Mouse (Mus musculus) limb, embryonic 15.5 days (tissue): ENCODE data around the gene Magi2. TPM values are rescaled to one million over a fixed set of nuclear protein-coding genes. Genes with fewer than 3 reads are reported as not detected.

Experiments used
- ATAC-seq: fragments of 200-750 bp; cut with Nextera tagmentation; 2 replicates; pipeline ENCODE4 v1.8.0; 2017; ENCODE audit warnings: low read depth, moderate TSS enrichment; ENCODE audit not compliant: insufficient number of reproducible peaks, low FRiP score, low TSS enrichment
- H3K27ac ChIP-seq: fragments of 300-500 bp; sonication (generic); 2 replicates; pipeline ENCODE4 v1.5.1; 2015; ENCODE audit warnings: moderate library complexity, mild to moderate bottlenecking, inconsistent platforms
- H3K27me3 ChIP-seq: fragments of 300-500 bp; sonication (generic); 2 replicates; pipeline ENCODE4 v1.6.1; 2015; ENCODE audit warnings: inconsistent platforms
- H3K36me3 ChIP-seq: fragments of 300-500 bp; sonication (generic); 2 replicates; pipeline ENCODE4 v1.6.1; 2015; ENCODE audit warnings: inconsistent platforms
- H3K4me1 ChIP-seq: fragments of 300-500 bp; sonication (generic); 2 replicates; pipeline ENCODE4 v1.6.1; 2015; ENCODE audit warnings: inconsistent platforms
- H3K4me2 ChIP-seq: fragments of 300-500 bp; sonication (generic); 2 replicates; pipeline ENCODE4 v1.6.1; 2015; ENCODE audit warnings: mild to moderate bottlenecking, inconsistent platforms
- H3K4me3 ChIP-seq: fragments of 300-500 bp; sonication (generic); 2 replicates; pipeline ENCODE4 v1.5.1; 2015; ENCODE audit warnings: mild to moderate bottlenecking, inconsistent platforms
- H3K9ac ChIP-seq: fragments of 300-500 bp; sonication (generic); 2 replicates; pipeline ENCODE4 v1.6.1; 2015; ENCODE audit warnings: inconsistent platforms
- H3K9me3 ChIP-seq: fragments of 300-500 bp; sonication (generic); 2 replicates; pipeline ENCODE4 v1.6.1; 2016; ENCODE audit warnings: inconsistent platforms
- WGBS: fragments of 180-500 bp; shearing (Covaris S2); methylation state at CpG from one replicate; pipeline ENCODE4 v1.1.7; 2015; 5-methylcytosine and 5-hydroxymethylcytosine counted together
- polyA plus RNA-seq: library from polyadenylated mRNA; unstranded; fragments of >200 nt; fragmentation: Nextera tagmentation; extraction: Ambion mirVana; gene quantifications from 2 replicates; pipeline ENCODE4 v1.2.1, GENCODE M21; 2015

Gene Magi2
- polyA plus RNA-seq, 1 experiment from 2014 or later, result 5.3 TPM

DNA sequence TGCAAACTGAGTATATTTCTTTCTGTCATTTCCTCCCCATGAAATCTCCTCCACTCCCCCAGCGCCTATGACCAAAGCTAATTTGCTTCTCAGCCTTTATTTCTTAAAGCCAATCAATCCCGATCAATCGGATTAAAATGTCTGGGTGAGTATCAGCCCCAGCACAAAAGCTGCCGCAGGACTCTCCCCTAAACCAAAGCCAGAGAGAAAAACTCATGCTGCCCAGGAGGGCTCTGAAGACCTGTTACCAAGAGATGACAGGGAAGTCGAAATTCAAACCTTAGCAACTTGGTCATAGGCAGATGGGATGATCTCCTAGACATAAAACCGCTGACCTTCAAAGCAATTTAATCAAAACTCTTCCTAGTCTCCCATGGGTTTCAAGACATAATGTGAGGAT, 754.7 kb downstream of the Magi2 start:
- Histone ChIP-seq H3K4me1 (no peaks in the 10 kb centered on the region), H3K27ac (no peak overlapping the region), H3K9me3 (no peaks in the 10 kb centered on the region), H3K4me2 (no peak overlapping the region), H3K9ac (no peak overlapping the region), H3K4me3 (no peak overlapping the region), H3K36me3 (no peaks in the 10 kb centered on the region), H3K27me3 (no peaks in the 10 kb centered on the region)
- no peak for ATAC-seq
- 82% methylated on average over 6 of the region's 6 CpGs for WGBS

DNA sequence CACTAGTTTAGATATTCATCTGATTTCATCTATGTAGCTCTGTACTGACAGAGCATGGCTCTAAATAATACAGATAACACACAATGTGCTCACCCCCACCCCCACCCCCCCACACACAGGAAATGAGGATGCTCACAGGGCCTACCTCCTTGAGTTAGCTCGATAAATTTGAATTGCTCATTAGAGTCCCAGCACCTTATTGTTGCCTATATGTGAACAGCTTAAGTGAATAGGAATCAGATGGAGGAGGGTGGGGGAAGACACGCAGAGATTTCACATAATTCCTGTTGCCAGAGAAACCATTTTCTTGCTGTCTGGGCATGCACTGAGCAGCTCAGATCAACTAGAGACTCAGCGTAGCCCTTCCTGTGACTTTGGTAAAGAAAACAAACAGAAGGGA, 755.2 kb downstream of the Magi2 start:
- H3K4me2 ChIP-seq, result no peak overlapping the region
- no peak for ATAC-seq
- no peaks in the 10 kb centered on the region for H3K9me3 ChIP-seq
- H3K27ac ChIP-seq, result no peak overlapping the region
- WGBS, result 37% methylated on average over 3 of the region's 3 CpGs
- no peaks in the 10 kb centered on the region for H3K36me3 ChIP-seq
- no peaks in the 10 kb centered on the region for H3K27me3 ChIP-seq
- no peak overlapping the region for H3K9ac ChIP-seq
- H3K4me1 ChIP-seq, result no peaks in the 10 kb centered on the region
- H3K4me3 ChIP-seq, result no peak overlapping the region

DNA sequence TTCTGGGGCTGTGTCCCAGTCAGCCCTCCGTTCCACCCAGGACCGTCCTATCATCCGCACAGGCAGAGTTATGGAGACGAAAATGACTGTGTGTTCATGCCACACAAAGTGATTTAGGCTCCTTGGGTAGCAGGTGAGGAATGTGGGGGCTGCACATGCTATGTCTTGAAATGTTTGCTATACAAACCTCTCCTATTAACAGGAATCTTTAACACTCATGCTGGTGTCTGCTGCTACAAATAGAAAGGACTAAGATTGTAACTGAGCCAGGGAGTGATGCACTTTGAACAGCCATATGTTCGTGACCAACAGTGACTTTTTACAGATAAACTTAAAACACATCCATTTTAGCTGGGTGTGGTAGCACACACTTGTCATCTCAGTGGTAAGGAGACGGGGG, 772.6 kb downstream of the Magi2 start:
- Histone ChIP-seq H3K4me2 (no peak overlapping the region), H3K4me3 (no peak overlapping the region), H3K27me3 (no peaks in the 10 kb centered on the region), H3K9me3 (no peaks in the 10 kb centered on the region), H3K27ac (no peak overlapping the region), H3K4me1 (no peaks in the 10 kb centered on the region), H3K36me3 (no peaks in the 10 kb centered on the region), H3K9ac (no peak overlapping the region)
- 64% methylated on average over 6 of the region's 6 CpGs for WGBS
- ATAC-seq, result no peak

DNA sequence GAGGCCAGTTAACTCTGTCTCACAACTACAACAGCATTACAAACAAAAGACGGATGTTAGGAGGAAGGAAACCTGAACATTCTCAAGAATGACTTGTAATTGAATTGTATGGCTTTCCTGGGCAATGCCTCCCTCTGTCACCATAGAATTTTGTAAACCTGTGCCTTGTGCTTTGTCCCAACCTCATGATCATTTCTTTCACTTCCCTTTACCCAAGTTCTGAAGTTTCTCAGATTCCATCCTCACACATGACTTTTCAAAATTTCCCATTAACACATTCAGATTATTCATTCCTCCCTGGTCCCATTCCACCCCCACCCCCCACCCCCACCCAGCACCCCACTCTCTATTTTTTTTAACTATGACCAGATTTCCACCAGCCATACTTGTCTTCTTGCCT, 773.1 kb downstream of the Magi2 start:
- H3K27me3 ChIP-seq, result no peaks in the 10 kb centered on the region
- no peaks in the 10 kb centered on the region for H3K4me1 ChIP-seq
- no peak overlapping the region for H3K27ac ChIP-seq
- no peak overlapping the region for H3K9ac ChIP-seq
- no peak overlapping the region for H3K4me2 ChIP-seq
- 80% methylated on average over 1 of the region's 1 CpGs for WGBS
- no peak overlapping the region for H3K4me3 ChIP-seq
- no peak for ATAC-seq
- H3K9me3 ChIP-seq, result no peaks in the 10 kb centered on the region
- H3K36me3 ChIP-seq, result no peaks in the 10 kb centered on the region

DNA sequence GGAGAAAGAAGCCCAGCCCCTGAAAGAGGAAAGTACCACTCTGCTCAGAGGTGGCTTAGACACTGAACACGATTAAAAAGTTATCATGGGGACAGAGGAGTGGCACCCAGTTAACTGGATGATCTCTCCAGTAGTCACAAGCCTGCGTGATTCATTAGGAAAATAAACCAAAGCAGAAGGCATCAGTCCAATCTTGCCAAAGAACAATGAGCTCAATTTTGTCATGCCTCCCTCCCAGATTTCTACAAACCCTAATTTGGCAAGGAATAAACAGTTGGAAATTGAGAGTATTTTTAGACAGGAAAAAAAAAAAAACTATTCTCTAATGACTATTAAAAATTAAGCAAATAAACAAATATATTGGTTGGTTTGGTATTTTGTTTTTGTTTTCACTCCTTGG, 779.8 kb downstream of the Magi2 start:
- 86% methylated on average over 2 of the region's 2 CpGs for WGBS
- Histone ChIP-seq H3K9me3 (no peaks in the 10 kb centered on the region), H3K27ac (no peak overlapping the region), H3K9ac (no peak overlapping the region), H3K36me3 (no peaks in the 10 kb centered on the region), H3K4me1 (no peaks in the 10 kb centered on the region), H3K4me2 (no peak overlapping the region), H3K4me3 (no peak overlapping the region), H3K27me3 (no peaks in the 10 kb centered on the region)
- no peak for ATAC-seq

DNA sequence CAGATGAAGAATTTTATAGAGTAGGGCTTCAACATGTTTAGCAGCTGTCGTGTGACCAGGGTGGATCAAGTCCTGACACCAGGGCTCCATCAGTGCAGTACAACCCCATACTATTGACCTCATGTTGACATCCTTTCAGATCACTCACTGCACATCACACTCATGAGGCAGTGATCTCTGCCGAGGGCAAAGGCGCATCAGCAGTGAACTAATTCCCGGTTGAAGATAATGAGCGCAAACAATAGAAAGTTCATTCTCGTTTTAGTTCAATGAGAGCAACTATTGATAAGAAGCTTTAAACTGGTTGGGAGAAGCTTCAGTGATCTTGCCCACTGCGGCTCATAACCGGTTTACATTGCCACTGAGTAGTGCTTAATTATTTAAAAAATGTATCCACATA, 780.4 kb downstream of the Magi2 start:
- Histone ChIP-seq H3K36me3 (no peaks in the 10 kb centered on the region), H3K9ac (no peak overlapping the region), H3K27me3 (no peaks in the 10 kb centered on the region), H3K4me2 (no peak overlapping the region), H3K4me3 (no peak overlapping the region), H3K9me3 (no peaks in the 10 kb centered on the region), H3K4me1 (no peaks in the 10 kb centered on the region), H3K27ac (no peak overlapping the region)
- ATAC-seq, result no peak
- WGBS, result 90% methylated on average over 8 of the region's 8 CpGs

DNA sequence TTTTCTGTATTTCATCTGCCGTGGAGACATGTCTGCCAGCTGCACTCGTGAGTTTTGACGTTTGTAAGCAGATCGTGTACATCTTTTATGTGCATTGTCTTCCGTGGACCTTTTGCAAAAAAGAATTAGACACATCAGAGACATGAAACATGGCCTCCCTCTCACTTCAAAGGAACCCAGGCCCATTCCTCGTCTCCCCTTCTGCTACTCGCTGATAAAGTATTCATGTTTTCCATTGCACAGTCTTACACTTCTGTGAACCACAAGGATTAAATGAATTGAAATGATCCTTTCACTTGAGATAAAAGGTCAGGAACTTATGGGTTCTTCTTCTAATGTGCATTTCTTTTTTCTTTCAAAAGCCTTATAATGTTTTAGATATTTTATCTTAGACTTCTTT, 783.4 kb downstream of the Magi2 start:
- Histone ChIP-seq H3K4me1 (no peaks in the 10 kb centered on the region), H3K36me3 (no peaks in the 10 kb centered on the region), H3K9ac (no peak overlapping the region), H3K4me2 (no peak overlapping the region), H3K27me3 (no peaks in the 10 kb centered on the region), H3K9me3 (no peaks in the 10 kb centered on the region), H3K4me3 (no peak overlapping the region), H3K27ac (no peak overlapping the region)
- WGBS, result 69% methylated on average over 7 of the region's 7 CpGs
- ATAC-seq, result no peak

DNA sequence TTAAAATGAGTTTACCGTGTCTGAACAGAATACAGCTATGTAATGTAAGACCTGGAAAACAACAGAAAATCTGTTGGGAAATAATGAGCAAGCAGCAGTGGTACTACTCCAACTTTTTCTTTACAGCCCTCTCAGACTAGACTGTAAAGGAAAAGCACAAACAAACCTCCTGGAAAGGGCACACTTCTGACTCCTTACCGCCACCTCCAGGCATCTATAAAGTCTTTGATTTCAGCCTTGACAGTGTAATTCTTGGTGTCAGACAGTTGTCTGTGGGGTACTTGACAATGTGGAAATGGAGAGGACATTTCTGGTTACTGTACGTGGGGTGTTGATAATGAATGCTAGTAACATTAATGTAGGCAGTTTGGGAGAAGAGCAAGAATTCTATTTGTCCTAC, 791.2 kb downstream of the Magi2 start:
- Histone ChIP-seq H3K27me3 (no peaks in the 10 kb centered on the region), H3K4me2 (no peak overlapping the region), H3K9me3 (no peaks in the 10 kb centered on the region), H3K4me3 (no peak overlapping the region), H3K4me1 (no peaks in the 10 kb centered on the region), H3K36me3 (no peaks in the 10 kb centered on the region), H3K27ac (no peak overlapping the region), H3K9ac (no peak overlapping the region)
- no peak for ATAC-seq
- WGBS, result 62% methylated on average over 3 of the region's 3 CpGs

DNA sequence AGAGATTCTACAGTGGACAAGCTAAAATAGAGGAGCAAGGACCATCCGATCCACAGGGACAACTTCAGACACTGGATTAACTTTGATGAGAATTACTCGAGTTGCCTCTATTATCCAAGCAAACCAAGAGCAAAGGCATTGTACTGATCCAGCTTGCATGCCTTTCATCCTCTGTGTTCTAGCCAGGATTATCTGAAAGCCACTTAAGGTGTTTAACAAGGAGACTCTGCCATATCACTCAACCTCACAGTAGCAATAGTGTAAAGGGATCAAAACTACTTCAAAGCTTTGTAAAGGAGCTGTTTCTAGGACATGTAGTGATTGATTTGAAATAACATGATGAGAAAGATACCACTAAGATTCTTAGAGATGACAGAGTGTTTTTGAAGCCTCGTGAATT, 819.8 kb downstream of the Magi2 start:
- WGBS, result 69% methylated on average over 3 of the region's 3 CpGs
- Histone ChIP-seq H3K4me2 (no peak overlapping the region), H3K9me3 (no peaks in the 10 kb centered on the region), H3K4me1 (no peaks in the 10 kb centered on the region), H3K4me3 (no peak overlapping the region), H3K27me3 (no peaks in the 10 kb centered on the region), H3K27ac (no peak overlapping the region), H3K36me3 (no peaks in the 10 kb centered on the region), H3K9ac (no peak overlapping the region)
- ATAC-seq, result no peak

DNA sequence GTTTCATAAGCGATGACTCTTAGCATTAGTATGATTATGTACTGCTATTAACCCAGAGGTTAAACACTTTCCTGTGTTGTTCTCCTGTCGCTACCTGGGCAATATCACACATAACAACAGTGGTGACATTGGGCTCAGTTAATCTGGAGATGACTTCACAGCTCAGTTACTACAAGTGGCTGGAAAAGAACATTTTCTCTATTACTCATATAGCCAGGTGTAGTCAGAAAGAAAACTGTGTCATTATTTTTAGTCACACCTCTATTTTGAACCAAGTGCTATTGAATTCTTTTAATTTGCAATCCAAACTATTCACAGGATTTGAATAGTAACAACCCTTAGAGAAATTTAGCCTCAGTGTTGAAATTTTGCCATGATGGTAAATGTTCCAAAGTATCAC, 821.5 kb downstream of the Magi2 start:
- Histone ChIP-seq H3K4me2 (no peak overlapping the region), H3K4me1 (no peaks in the 10 kb centered on the region), H3K36me3 (no peaks in the 10 kb centered on the region), H3K9me3 (no peaks in the 10 kb centered on the region), H3K27me3 (no peaks in the 10 kb centered on the region), H3K4me3 (no peak overlapping the region), H3K9ac (no peak overlapping the region), H3K27ac (no peak overlapping the region)
- WGBS, result 89% methylated on average over 2 of the region's 2 CpGs
- no peak for ATAC-seq

DNA sequence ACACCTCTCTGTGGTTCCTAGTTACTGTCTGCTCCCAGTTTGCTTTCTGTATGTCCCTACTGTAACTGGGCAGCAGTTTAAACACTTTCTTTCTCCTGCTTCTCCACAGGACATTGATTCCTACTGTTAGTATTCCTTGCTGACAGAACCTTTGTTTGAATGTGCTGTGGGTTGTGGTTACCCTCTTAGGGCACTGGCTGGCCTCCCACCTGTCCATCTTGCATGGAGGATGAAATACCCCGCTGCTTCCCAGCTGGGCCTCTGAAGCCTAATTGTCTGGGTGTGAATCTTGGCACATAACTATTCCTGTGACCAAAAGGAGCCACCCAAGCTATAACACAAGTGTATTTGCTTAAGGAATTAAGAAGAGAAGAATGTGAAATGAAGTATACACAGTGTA, 823.4 kb downstream of the Magi2 start:
- no peaks in the 10 kb centered on the region for H3K36me3 ChIP-seq
- no peaks in the 10 kb centered on the region for H3K27me3 ChIP-seq
- WGBS, result 32% methylated on average over 1 of the region's 1 CpGs
- no peaks in the 10 kb centered on the region for H3K9me3 ChIP-seq
- H3K4me1 ChIP-seq, result no peaks in the 10 kb centered on the region
- H3K4me3 ChIP-seq, result no peak overlapping the region
- no peak for ATAC-seq
- H3K4me2 ChIP-seq, result no peak overlapping the region
- no peak overlapping the region for H3K27ac ChIP-seq
- no peak overlapping the region for H3K9ac ChIP-seq

DNA sequence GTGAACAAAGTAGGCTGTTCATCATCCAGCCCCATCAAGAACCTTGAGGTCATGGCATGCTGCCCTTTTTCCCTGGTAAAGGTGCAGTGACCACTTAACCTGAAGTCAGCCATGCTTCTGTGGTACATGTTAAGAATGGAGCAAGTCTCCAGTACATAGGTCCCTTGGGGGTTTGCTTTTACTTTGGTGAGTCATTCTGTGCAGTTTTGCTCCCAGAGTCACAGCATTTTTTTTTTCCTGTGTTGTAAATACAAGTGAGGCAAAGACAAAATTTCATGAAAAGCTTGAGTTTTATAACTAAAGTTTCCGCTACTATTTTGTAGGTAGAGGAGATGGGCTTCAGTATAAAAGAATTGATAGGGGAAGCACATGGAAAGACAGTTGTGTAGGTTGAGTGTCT, 828.2 kb downstream of the Magi2 start:
- H3K4me3 ChIP-seq, result no peak overlapping the region
- H3K4me2 ChIP-seq, result no peak overlapping the region
- H3K9me3 ChIP-seq, result no peaks in the 10 kb centered on the region
- no peak overlapping the region for H3K9ac ChIP-seq
- WGBS, result 87% methylated on average over 1 of the region's 1 CpGs
- H3K4me1 ChIP-seq, result no peaks in the 10 kb centered on the region
- H3K27ac ChIP-seq, result no peak overlapping the region
- H3K27me3 ChIP-seq, result no peaks in the 10 kb centered on the region
- ATAC-seq, result no peak
- no peaks in the 10 kb centered on the region for H3K36me3 ChIP-seq

DNA sequence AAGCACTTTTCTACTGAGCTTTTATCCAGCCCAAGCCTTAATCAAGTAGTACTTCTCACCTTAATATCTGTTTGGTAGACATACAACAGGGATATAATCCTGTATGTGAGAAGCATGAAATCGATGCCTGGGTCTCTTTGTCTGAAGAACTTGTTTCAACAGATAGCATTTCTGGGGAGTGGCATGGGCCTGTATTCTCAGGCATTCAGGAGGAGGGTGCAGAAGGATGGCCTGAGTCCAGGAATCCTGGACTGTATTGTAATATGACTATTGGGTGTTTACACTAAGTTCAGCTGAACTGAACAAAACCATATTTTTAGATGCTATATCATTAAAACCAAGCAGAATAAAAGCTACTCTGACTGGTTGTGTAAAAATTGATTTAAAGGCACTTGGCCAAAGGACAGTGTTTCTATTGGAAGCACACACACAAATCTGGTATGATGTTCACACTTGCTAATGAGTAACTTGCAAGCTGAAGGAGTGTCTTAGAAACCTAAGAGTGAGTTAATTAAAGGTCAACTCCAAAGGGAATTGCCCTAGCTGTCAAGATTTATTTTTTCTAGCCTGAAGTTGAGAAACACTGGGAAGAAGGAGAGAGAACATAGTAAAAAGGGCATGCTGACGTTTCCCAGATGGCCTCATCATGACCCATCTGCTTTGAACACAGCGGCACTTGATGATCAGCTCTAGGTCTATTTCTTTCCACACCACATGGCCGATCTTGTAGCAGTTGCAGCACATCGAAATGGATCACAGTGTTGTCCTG, 829.4 kb downstream of the Magi2 start:
- Histone ChIP-seq H3K4me1 (no peaks in the 10 kb centered on the region), H3K9me3 (no peaks in the 10 kb centered on the region), H3K4me3 (no peak overlapping the region), H3K27me3 (no peaks in the 10 kb centered on the region), H3K27ac (no peak overlapping the region), H3K36me3 (no peaks in the 10 kb centered on the region), H3K4me2 (no peak overlapping the region), H3K9ac (no peak overlapping the region)
- 26% methylated on average over 5 of the region's 5 CpGs for WGBS
- no peak for ATAC-seq
